Mouse (Mus musculus): ENCODE measurements around the gene Mars.

- TF ChIP-seq CTCF (IDR thresholded peaks at IDR 0.05; ENCODE audit: low read depth, low read length), result no peak
- peak; percentile 98; the same call in 1 of the 2 replicates for TF ChIP-seq POLR2AphosphoS5 (IDR thresholded peaks at IDR 0.05; ENCODE audit: insufficient replicate concordance, low read depth, low read length)
- no peak for TF ChIP-seq GATA1 (IDR thresholded peaks at IDR 0.05; ENCODE audit: borderline replicate concordance, low read length)
Observed at GRCm38 (mm10) chr10:127290307-127290929, 21.2 kb downstream of the Mars start.

Measured in G1E (cell line).